Mouse (Mus musculus) midbrain, embryonic 14.5 days (tissue): ENCODE results near the gene Ube2o. TPM values are rescaled to one million over a fixed set of nuclear protein-coding genes. Genes with fewer than 3 reads are reported as not detected.

ENCODE experiments used
- ATAC-seq: fragments of 200-750 bp; cut with Nextera tagmentation; 2 replicates; pipeline ENCODE4 v1.8.0; 2017; ENCODE audit warnings: moderate number of reproducible peaks, moderate library complexity; ENCODE audit not compliant: low FRiP score, low TSS enrichment
- DNase-seq: peaks from one replicate; pipeline ENCODE4 v3.0.0-alpha.2; 2015
- H3K27ac ChIP-seq: fragments of 300-500 bp; sonication (generic); replicated peaks from 2 replicates; pipeline ENCODE4 v1.5.1; 2014; ENCODE audit warnings: mild to moderate bottlenecking, low read depth, low read length, moderate library complexity
- H3K27me3 ChIP-seq: fragments of 300-500 bp; sonication (generic); 2 replicates; pipeline ENCODE4 v1.6.1; 2014; ENCODE audit warnings: low read length, control low read depth, mixed read lengths; ENCODE audit not compliant: control insufficient read depth, insufficient read depth
- H3K36me3 ChIP-seq: fragments of 300-500 bp; sonication (generic); 2 replicates; pipeline ENCODE4 v1.6.1; 2014; ENCODE audit warnings: low read length, control low read depth; ENCODE audit not compliant: control insufficient read depth, insufficient read depth
- H3K4me1 ChIP-seq: fragments of 300-500 bp; sonication (generic); 2 replicates; pipeline ENCODE4 v1.6.1; 2014; ENCODE audit warnings: mild to moderate bottlenecking, antibody characterized with exemption, low read length, control low read depth; ENCODE audit not compliant: control insufficient read depth, insufficient read depth
- H3K4me2 ChIP-seq: fragments of 300-500 bp; sonication (generic); 2 replicates; pipeline ENCODE4 v1.6.1; 2014; ENCODE audit warnings: mild to moderate bottlenecking, low read length, moderate library complexity
- H3K4me3 ChIP-seq: fragments of 300-500 bp; sonication (generic); replicated peaks from 2 replicates; pipeline ENCODE4 v1.5.1; 2014; ENCODE audit warnings: low read depth, low read length
- H3K9ac ChIP-seq: fragments of 300-500 bp; sonication (generic); replicated peaks from 2 replicates; pipeline ENCODE4 v1.6.1; 2014; ENCODE audit warnings: mild to moderate bottlenecking, low read length, moderate library complexity
- H3K9me3 ChIP-seq: fragments of 300-500 bp; sonication (generic); 2 replicates; pipeline ENCODE4 v1.6.1; 2016; ENCODE audit warnings: low read length, control low read depth, mixed read lengths; ENCODE audit not compliant: control insufficient read depth
- WGBS: fragments of 180-500 bp; shearing (Covaris S2); extraction: QIAGEN DNeasy Blood & Tissue Kit; methylation state at CpG from one replicate; pipeline ENCODE4 v1.1.7; 2014; 5-methylcytosine and 5-hydroxymethylcytosine counted together
- polyA plus RNA-seq: library from polyadenylated mRNA; unstranded; fragments of >200 nt; fragmentation: Nextera tagmentation; extraction: Ambion mirVana; gene quantifications from 2 replicates; pipeline ENCODE4 v1.2.1, GENCODE M21; 2014

Ube2o gene
- polyA plus RNA-seq, 1 experiment from 2014 or later = 26.9 TPM

DNA sequence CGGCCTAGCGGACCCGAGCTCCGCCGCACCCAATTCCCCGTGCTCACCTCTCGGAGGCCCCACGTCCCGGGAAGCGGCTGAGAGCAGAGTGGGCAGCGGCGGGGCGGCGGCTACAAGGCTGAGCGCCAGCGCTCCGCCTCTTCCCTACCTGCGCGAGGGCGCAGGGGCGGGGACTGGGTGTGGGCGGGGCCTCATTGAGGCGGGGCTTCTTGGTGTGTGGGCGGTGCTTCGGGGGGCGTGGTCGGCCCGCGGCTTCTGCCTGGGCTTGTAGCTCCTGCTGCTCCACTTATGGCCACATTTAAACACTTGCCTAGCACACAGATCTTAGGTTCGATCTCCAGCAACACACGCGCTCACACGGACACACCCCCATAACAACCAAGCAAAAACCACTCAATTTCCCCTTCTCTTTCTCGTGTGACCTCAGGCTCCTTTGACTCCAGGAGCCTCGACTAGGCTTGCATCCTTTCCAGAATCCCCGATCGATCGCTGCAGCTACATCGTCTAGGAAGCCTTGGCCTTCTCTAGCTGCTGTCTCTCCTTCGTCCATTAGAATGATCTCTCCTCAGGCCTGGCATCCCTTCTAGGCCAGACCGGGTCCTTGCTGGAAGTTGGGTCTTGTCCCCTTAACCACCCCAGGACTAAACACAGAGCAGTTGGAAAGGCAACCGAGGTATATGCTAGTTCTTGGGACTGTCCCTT lies 43.0 kb upstream of the Ube2o start:
- ATAC-seq = peak; percentile 43; the same call in 1 of the 2 replicates

DNA sequence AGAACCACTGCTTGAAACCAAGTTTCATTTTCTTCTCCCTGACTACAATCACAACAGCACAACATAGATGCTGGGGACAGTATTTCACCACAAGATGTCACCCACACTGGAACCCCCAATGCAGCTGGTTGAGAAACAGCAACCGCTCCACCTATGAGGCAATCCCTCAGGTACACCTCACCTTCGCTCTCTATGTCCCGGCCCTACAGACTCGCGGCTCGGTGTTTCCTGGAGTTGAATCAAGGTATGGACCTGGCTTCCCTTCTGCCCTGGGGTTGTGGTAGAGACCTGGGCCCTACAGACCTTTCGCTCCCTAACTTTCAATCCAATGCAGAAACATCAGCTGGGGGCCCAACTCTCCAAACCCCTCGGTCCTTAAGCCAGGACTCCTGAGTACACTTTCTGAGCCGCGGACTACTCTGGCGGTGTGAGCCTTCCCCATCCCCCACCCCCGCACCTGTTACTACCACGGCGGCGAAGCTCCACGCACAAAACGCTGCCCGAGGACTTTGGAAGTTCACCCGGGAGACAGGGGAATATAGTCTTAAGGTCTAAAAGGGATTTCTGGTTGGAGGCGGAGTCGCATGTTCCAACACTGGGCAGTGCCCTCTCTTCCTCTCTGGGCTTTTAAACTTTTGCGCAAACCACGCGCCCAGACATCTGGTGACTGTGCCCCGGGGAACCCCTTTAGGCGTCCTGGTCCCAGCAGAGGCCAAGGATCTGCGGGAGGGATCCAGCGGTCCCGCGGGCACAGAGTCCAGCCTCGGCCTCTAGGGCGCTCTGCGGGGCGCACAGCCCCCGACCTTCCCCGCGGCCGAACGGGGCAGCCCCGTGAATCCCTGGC lies 42.3 kb upstream of the Ube2o start:
- no peak overlapping the region for H3K27ac ChIP-seq
- H3K4me2 ChIP-seq = peak overlapping the region; percentile 59
- 0 out of 2 replicates have a peak overlapping the region, but pooled peaks have one; percentile 20 for H3K9ac ChIP-seq
- peak overlapping the region; percentile 36 for H3K4me3 ChIP-seq
- peaks cover 23% of the 10 kb centered on the region for H3K27me3 ChIP-seq
- 7% methylated on average over 40 of the region's 40 CpGs for WGBS
- H3K4me1 ChIP-seq = peaks cover 5% of the 10 kb centered on the region; the same call in 1 of the 2 replicates
- DNase-seq (peak; percentile 8), ATAC-seq (no peak)
- no peaks in the 10 kb centered on the region for H3K9me3 ChIP-seq
- no peaks in the 10 kb centered on the region for H3K36me3 ChIP-seq

More for the DNA sequence above, 43.0 kb upstream of the Ube2o start:
- WGBS = 12% methylated on average over 42 of the region's 42 CpGs
- H3K4me2 ChIP-seq = peak overlapping the region; percentile 59
- H3K9ac ChIP-seq = 0 out of 2 replicates have a peak overlapping the region, but pooled peaks have one; percentile 20
- peak; percentile 59 for DNase-seq
- no peaks in the 10 kb centered on the region for H3K9me3 ChIP-seq
- H3K4me3 ChIP-seq = peak overlapping the region; percentile 36
- H3K4me1 ChIP-seq = peaks cover 5% of the 10 kb centered on the region; the same call in 1 of the 2 replicates
- H3K27ac ChIP-seq = no peak overlapping the region
- peaks cover 23% of the 10 kb centered on the region for H3K27me3 ChIP-seq
- H3K36me3 ChIP-seq = no peaks in the 10 kb centered on the region

DNA sequence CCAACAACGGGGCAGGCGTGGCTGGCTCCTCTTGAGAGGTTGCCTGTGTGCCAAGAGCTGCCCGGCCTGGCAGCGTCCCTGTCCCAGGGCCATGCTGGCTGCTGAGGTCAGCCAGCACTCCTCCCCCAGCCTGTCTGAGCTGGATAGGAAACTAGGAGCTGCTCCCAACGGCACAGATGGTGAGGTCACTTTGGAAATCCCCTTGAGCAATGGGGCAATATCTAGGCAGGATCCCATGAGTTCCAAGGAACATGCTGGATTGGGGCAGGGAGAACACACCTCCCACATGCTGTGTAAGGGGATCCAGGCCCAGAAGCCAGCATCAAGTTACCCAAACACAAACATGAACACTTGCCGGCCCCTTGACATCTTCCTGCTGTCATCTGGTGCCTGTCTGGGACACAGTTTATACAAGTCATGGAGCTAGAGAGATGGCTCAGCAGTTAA lies 40.0 kb upstream of the Ube2o start:
- peaks cover 5% of the 10 kb centered on the region; the same call in 1 of the 2 replicates for H3K4me1 ChIP-seq
- H3K27me3 ChIP-seq = peaks cover 23% of the 10 kb centered on the region
- no peaks in the 10 kb centered on the region for H3K9me3 ChIP-seq
- ATAC-seq (no peak), DNase-seq (peak; percentile 15)
- WGBS = 66% methylated on average over 6 of the region's 6 CpGs
- no peaks in the 10 kb centered on the region for H3K36me3 ChIP-seq
- H3K4me3 ChIP-seq = no peak overlapping the region
- no peak overlapping the region for H3K27ac ChIP-seq
- no peak overlapping the region for H3K9ac ChIP-seq
- no peak overlapping the region for H3K4me2 ChIP-seq

DNA sequence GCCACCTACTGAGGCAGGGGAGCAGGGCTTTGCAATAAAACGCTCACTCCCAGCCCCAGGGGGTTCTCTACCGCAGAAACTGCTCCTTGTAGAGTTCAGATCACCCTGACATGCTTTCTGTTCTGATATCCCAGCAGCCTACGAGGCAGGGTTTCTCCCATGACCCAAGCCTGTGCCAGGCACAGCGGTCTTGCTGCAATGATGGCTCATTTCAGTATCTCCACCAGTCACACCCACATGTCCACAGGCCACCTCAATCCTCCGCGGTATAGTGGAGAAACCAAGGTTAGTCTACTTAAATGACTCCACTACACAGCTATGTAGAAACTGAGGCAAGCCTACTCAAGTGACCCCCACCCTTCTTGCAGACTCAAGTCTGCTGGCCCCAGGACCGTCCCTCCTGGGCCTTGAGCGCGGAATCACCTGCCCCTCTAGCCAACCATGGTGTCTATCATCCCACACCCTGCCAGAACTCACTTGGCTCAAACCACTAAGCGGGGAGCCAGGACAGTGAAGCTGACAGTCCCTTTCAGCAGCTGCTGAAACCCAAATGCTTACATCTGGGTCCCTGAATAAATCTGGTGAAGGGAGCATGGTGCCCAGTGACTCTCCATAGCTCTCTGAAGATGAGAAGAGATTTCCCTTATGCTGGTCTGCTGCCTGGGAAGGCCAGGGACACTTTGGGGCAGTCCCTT lies 39.5 kb upstream of the Ube2o start:
- H3K27me3 ChIP-seq = peaks cover 23% of the 10 kb centered on the region
- H3K36me3 ChIP-seq = no peaks in the 10 kb centered on the region
- H3K9ac ChIP-seq = no peak overlapping the region
- ATAC-seq (no peak), DNase-seq (no peak)
- no peak overlapping the region for H3K4me3 ChIP-seq
- 75% methylated on average over 10 of the region's 10 CpGs for WGBS
- H3K27ac ChIP-seq = no peak overlapping the region
- no peak overlapping the region for H3K4me2 ChIP-seq
- peaks cover 5% of the 10 kb centered on the region; the same call in 1 of the 2 replicates for H3K4me1 ChIP-seq
- no peaks in the 10 kb centered on the region for H3K9me3 ChIP-seq

DNA sequence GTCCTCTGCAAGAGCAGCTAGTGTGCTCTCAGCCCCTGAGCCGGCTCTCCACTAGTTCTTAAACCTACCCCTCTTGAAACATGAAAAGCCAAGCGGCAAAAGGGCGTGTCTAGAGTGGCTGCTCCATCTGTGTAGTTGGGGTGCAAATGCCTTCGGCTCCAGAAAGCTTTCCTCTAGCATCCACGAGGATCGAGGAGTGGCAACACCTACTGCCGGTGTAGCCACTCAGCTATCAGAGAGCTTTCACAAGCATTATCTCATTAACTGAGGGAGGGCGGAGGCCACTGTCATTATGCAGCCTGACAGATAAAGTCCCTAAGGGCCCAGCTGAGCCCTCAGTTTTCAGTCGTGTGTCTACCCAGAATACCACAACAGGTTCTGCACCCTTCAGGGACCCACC lies 38.8 kb upstream of the Ube2o start:
- H3K27ac ChIP-seq = no peak overlapping the region
- H3K4me3 ChIP-seq = no peak overlapping the region
- H3K4me2 ChIP-seq = no peak overlapping the region
- peaks cover 19% of the 10 kb centered on the region for H3K27me3 ChIP-seq
- DNase-seq (peak; percentile 10), ATAC-seq (no peak)
- H3K9me3 ChIP-seq = no peaks in the 10 kb centered on the region
- H3K9ac ChIP-seq = no peak overlapping the region
- H3K36me3 ChIP-seq = no peaks in the 10 kb centered on the region
- H3K4me1 ChIP-seq = peaks cover 5% of the 10 kb centered on the region; the same call in 1 of the 2 replicates
- 42% methylated on average over 9 of the region's 9 CpGs for WGBS

DNA sequence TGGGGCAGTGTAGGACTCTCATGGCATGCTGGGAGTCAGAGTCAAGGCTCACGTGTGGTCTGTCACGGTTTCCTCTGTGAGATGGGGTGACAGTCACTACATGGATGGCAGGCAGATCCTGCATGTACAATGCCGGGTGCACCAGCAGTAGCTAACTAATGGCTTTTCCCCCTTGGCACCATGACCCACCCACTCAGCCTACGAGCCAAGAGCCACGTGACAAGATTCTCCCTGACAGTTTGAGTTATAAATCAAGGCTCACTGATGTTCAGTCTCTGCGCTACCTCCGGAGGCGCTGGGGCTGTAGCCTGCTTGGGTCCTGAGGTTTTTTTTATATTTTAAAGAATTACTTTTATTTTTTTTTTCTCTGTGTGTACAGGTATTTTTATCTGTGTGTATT lies 38.3 kb upstream of the Ube2o start:
- WGBS = 85% methylated on average over 8 of the region's 8 CpGs
- H3K4me2 ChIP-seq = no peak overlapping the region
- H3K27ac ChIP-seq = no peak overlapping the region
- no peak overlapping the region for H3K9ac ChIP-seq
- H3K9me3 ChIP-seq = no peaks in the 10 kb centered on the region
- H3K4me3 ChIP-seq = no peak overlapping the region
- peaks cover 14% of the 10 kb centered on the region for H3K27me3 ChIP-seq
- no peak for DNase-seq
- ATAC-seq = no peak
- H3K4me1 ChIP-seq = peaks cover 5% of the 10 kb centered on the region; the same call in 1 of the 2 replicates
- H3K36me3 ChIP-seq = no peaks in the 10 kb centered on the region

DNA sequence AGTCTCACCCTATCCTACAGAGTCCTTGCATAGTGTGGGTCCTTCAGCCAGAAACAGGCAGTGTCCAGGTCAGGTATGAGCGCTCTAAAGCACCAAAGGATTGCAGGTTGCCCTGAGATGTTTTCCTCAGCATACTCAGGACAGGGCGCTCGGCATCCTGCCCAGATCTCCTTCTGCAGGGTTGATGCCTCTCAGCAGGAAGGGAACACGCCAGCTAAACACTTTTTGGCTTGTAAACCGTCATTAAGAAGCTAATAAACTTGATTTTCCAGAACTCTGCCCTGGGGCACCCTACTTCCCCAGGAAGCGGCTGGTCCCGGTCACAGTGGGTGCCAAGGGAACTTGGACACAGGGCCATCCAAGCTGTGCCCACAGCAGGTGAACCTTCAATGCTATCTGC lies 37.9 kb upstream of the Ube2o start:
- peaks cover 10% of the 10 kb centered on the region; the same call in 1 of the 2 replicates for H3K27me3 ChIP-seq
- DNase-seq (no peak), ATAC-seq (no peak)
- H3K36me3 ChIP-seq = no peaks in the 10 kb centered on the region
- 87% methylated on average over 7 of the region's 7 CpGs for WGBS
- H3K9me3 ChIP-seq = no peaks in the 10 kb centered on the region
- no peak overlapping the region for H3K4me3 ChIP-seq
- H3K27ac ChIP-seq = no peak overlapping the region
- H3K4me1 ChIP-seq = peaks cover 5% of the 10 kb centered on the region; the same call in 1 of the 2 replicates
- no peak overlapping the region for H3K4me2 ChIP-seq
- no peak overlapping the region for H3K9ac ChIP-seq

DNA sequence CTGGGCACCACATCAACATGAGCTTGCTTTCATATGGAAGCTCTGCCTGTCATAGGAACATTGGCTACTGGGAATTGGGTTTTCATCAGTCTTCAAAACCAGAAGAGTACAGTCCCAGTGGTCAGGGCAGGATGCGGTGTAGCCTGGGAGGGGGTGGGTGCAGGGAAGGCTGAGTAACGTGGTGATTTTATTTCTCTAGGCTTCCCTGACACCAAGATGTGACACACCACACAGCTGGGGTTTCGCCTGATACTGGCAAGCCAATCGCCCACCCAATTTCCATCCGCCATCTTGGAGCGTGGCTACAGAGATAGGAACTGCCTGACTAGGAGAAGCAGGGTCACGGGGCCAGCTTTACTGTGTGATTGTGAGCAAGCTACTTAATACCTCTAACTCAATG lies 37.4 kb upstream of the Ube2o start:
- Histone ChIP-seq H3K9me3 (no peaks in the 10 kb centered on the region), H3K4me2 (no peak overlapping the region), H3K4me1 (no peaks in the 10 kb centered on the region; the same call in 1 of the 2 replicates), H3K27me3 (peaks cover 5% of the 10 kb centered on the region; the same call in 1 of the 2 replicates), H3K9ac (no peak overlapping the region), H3K36me3 (no peaks in the 10 kb centered on the region), H3K27ac (no peak overlapping the region), H3K4me3 (no peak overlapping the region)
- WGBS = 92% methylated on average over 7 of the region's 7 CpGs
- DNase-seq (no peak), ATAC-seq (no peak)
